Mouse (Mus musculus) small intestine, adult 2 months (tissue): Measurements from ENCODE around the gene Cdca5. TPM values are rescaled to one million over a fixed set of nuclear protein-coding genes. Genes with fewer than 3 reads are reported as not detected.

Experiments
- H3K27ac ChIP-seq: fragments of 200-500 bp; 2 replicates; pipeline ENCODE4 v1.5.1; 2012; ENCODE audit warnings: low read depth, low read length, control low read depth, inconsistent platforms; ENCODE audit not compliant: insufficient read depth
- H3K27me3 ChIP-seq: fragments of 200-500 bp; 2 replicates; pipeline ENCODE4 v1.6.1; 2012; ENCODE audit warnings: mild to moderate bottlenecking, moderate library complexity, low read length, inconsistent platforms; ENCODE audit not compliant: control insufficient read depth, insufficient read depth
- H3K36me3 ChIP-seq: fragments of 200-500 bp; 2 replicates; pipeline ENCODE4 v1.6.1; 2012; ENCODE audit warnings: mild to moderate bottlenecking, low read length, control low read depth, inconsistent platforms; ENCODE audit not compliant: control insufficient read depth, insufficient read depth
- H3K4me1 ChIP-seq: fragments of 200-500 bp; 2 replicates; pipeline ENCODE4 v1.6.1; 2012; ENCODE audit warnings: low read length, inconsistent platforms, mixed read lengths; ENCODE audit not compliant: control insufficient read depth, insufficient read depth, insufficient read length
- H3K4me3 ChIP-seq: fragments of 200-500 bp; 2 replicates; pipeline ENCODE4 v1.5.1; 2012; ENCODE audit warnings: low read depth, mild to moderate bottlenecking, control low read depth, inconsistent platforms, low read length, moderate library complexity
- CTCF ChIP-seq: fragments of 200-500 bp; IDR thresholded peaks from 2 replicates; pipeline ENCODE4 v1.5.1; 2012; ENCODE audit warnings: low read depth, mild to moderate bottlenecking, control low read depth, inconsistent platforms, low read length, moderate library complexity, mixed read lengths; ENCODE audit not compliant: insufficient replicate concordance, insufficient read length; ENCODE audit errors: extremely low read depth
- POLR2A ChIP-seq: fragments of 200-500 bp; IDR thresholded peaks from 2 replicates; pipeline ENCODE4 v1.6.1; 2012; ENCODE audit warnings: low read depth, mild to moderate bottlenecking, control low read depth, inconsistent platforms, low read length, moderate library complexity
- WGBS: fragments of 180-500 bp; shearing (Covaris S2); methylation state at CpG from one replicate; pipeline ENCODE4 v1.1.7; 2018; 5-methylcytosine and 5-hydroxymethylcytosine counted together
- polyA plus RNA-seq: library from polyadenylated mRNA; depleted of rRNA; stranded (reverse); fragments of >200 nt; gene quantifications from 2 replicates; pipeline ENCODE4 v1.2.3, GENCODE M21; 2012

The Cdca5 gene
- polyA plus RNA-seq, 1 experiment = 2.6 TPM

DNA sequence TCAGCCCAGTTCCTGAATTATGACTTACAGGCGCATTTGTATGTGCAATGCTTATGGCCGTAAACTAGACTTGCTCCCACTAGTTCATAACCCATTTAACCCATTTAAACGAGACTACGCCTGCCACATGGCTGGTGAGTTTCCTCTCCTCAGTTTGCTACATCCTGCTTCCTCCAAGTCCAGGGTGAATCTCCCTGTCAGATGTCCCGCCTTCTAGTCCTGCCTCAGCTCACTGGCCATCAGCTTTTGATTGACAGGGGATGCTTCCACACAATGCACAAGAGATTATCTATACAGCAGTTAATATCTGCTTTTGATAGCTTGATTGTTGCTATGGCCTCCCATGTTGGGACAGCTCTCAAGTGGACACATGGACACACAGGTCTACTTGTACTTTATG is 30.5 kb upstream of the Cdca5 start:
- TF ChIP-seq CTCF (no peak), POLR2A (no peak)
- 0 out of 2 replicates have a peak, but pooled peaks cover 2% of the 10 kb centered on the region for H3K4me1 ChIP-seq
- no peak overlapping the region for H3K4me3 ChIP-seq
- WGBS = 67% methylated on average over 5 of the region's 5 CpGs
- no peaks in the 10 kb centered on the region for H3K27me3 ChIP-seq
- no peak overlapping the region for H3K27ac ChIP-seq
- peaks cover 57% of the 10 kb centered on the region for H3K36me3 ChIP-seq

GRCm38 (mm10) chr19:6056696-6057095 is 28.1 kb upstream of the Cdca5 start:
- Histone ChIP-seq H3K36me3 (peaks cover 38% of the 10 kb centered on the region), H3K4me3 (no peak overlapping the region), H3K27ac (no peak overlapping the region), H3K27me3 (no peaks in the 10 kb centered on the region), H3K4me1 (0 out of 2 replicates have a peak, but pooled peaks cover 2% of the 10 kb centered on the region)
- WGBS = 29% methylated on average over 4 of the region's 4 CpGs
- TF ChIP-seq CTCF = no peak
- TF ChIP-seq POLR2A = no peak

DNA sequence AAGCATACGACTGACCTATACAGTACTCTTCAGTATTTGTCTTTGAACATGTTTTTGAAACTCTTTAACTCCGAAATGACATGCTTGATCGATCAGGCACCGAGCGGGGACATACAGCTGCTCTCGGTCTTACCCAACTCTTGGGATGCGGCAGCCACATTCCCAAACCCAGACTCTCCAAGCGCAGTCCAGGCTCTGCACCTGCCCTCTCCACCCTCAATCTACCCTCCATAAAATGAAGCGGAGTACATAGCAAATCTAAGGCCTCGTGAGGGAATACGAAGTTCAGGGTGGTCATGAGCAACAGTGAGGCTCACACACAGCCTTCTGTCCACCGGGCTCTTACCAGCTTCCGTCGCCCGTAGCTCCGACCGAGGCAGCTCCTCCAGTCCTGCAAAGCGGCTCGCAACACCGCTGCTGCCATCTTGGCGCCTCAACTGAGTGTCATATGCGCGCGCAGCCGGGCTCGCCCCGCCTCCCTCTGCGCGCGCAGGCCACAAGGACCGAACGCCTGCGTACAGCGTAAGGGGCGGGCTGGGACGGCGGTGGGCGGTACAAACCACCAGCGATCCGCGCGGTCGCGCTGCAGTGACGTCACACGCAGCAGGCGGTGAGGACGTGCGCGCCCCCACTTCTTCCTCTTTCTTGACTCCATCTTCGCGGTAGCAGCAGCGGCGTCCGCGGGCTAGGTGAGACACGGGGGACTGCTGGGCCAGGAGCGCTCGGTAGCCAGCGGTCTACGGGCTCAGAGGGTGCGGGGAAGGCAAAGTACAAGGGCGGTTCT is 27.3 kb upstream of the Cdca5 start, which contains the start of the genes Mrpl49 and Fau:
Gene Mrpl49, minus strand, starts transcription at position 473 of the 784 bp plus-strand sequence.
Gene Fau, plus strand, starts transcription at position 532 of the 784 bp plus-strand sequence.
- peak within 1 kb of the TSS; percentile 92 for H3K27ac ChIP-seq
- H3K27me3 ChIP-seq = no peaks in the 10 kb centered on the region
- peaks cover 30% of the 10 kb centered on the region for H3K36me3 ChIP-seq
- peaks cover 7% of the 10 kb centered on the region for H3K4me1 ChIP-seq
- TF ChIP-seq CTCF = no peak
- TF ChIP-seq POLR2A = peak; percentile 81
- peak within 1 kb of the TSS; percentile 81 for H3K4me3 ChIP-seq
- WGBS = under 1% methylated on average over 63 of the region's 63 CpGs

GRCm38 (mm10) chr19:6058513-6058912 is 26.3 kb upstream of the Cdca5 start:
- Histone ChIP-seq H3K4me1 (peaks cover 7% of the 10 kb centered on the region), H3K27ac (peak overlapping the region; percentile 92), H3K27me3 (no peaks in the 10 kb centered on the region), H3K4me3 (peak overlapping the region; percentile 81), H3K36me3 (peaks cover 21% of the 10 kb centered on the region)
- TF ChIP-seq POLR2A (no peak), CTCF (peak; percentile 4; the same call in 1 of the 2 replicates)
- 10% methylated on average over 5 of the region's 5 CpGs for WGBS

DNA sequence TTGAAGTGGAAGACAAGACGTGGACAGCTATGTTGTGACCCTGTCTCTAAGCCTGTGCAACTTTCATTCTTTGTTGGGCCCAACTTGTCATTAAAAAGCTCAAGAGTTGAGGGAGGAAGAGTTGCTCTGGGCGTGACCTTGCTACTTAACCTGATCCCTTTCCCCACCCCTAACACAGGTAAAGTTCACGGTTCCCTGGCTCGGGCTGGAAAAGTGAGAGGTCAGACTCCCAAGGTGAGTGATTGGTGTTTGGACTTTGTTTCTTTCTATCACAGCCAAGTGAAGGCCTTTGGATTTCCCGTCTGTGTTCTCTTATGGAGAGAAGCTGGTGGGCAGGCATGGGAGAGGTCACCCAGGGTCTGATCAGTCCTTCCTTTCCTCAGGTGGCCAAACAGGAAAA is 25.8 kb upstream of the Cdca5 start:
- TF ChIP-seq CTCF (no peak), POLR2A (no peak)
- 24% methylated on average over 5 of the region's 5 CpGs for WGBS
- Histone ChIP-seq H3K4me3 (peak overlapping the region; percentile 30; the same call in 1 of the 2 replicates), H3K4me1 (peaks cover 7% of the 10 kb centered on the region), H3K27me3 (no peaks in the 10 kb centered on the region), H3K27ac (peak overlapping the region; percentile 92), H3K36me3 (peaks cover 16% of the 10 kb centered on the region)

- no peak for TF ChIP-seq CTCF
- TF ChIP-seq POLR2A = peak; percentile 86
- H3K4me1 ChIP-seq = peaks cover 7% of the 10 kb centered on the region
- no peaks in the 10 kb centered on the region for H3K27me3 ChIP-seq
- H3K27ac ChIP-seq = peak within 1 kb of the TSS; percentile 88
- peak within 1 kb of the TSS; percentile 97 for H3K4me3 ChIP-seq
- under 1% methylated on average over 58 of the region's 58 CpGs for WGBS
- peaks cover 7% of the 10 kb centered on the region for H3K36me3 ChIP-seq
These were observed 23.7 kb upstream of the Cdca5 start, which contains the start of gene Znhit2 for GRCm38 (mm10) chr19:6061021-6061533. Znhit2 (plus strand) TSS chr19:6061192.
